Mouse (Mus musculus): ENCODE measurements at regions not wholly inside any gene's neighbourhood (a gene's known extent, or its start where the extent isn't known, plus 50 kb on each side); places are given as distances from the start of the nearest gene placed in this dataset.

GRCm38 (mm10) chr7:111362646-111363045, 279.8 kb upstream of the Eif4g2 start:
- TF ChIP-seq CTCF (IDR thresholded peaks at IDR 0.05; ENCODE audit: insufficient read depth, low read length) (no peak), POLR2A (IDR thresholded peaks at IDR 0.05; ENCODE audit: borderline replicate concordance, extremely low read depth, low read depth, low read length) (no peak)
